ENCODE assay signal across 9 mouse cellular contexts in the genomic region with DNA sequence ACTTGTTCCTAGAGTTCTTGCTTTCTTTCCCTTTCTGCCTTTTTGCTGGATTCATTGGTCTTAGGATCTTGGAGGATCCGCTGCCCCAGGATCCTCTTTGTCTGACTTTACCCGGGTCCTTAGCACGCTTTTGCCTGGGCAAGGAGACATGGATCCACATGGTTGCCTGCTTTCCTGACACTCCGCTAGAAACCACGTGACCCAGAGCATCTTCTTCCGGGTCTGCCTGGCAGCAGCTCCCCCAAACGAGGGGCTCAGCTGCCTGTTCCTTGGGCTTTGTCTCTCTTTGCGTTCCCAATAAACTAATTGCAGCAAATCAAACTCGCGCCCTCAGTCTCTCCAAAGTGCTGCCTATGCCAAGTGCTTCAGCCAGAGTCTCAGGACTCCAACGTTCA. TPM values are rescaled to one million over a fixed set of nuclear protein-coding genes. Genes with fewer than 3 reads are reported as not detected.
DNase-seq lines count a peak whose midpoint lies in the region; ATAC-seq lines count a peak whose summit lies in the region.
"Had no signal": no experiment of that assay in that cellular context is flagged by ENCODE, and none has a peak within 500 bp of the region (broad histone marks: within the 10 kb centered on the region; RNA-seq: fewer than 3 reads in every experiment).

No protein-coding gene starts in this region.

- H3K27me3 ChIP-seq in kidney, embryonic 15.5 days, result peaks cover 20% of the 10 kb centered on the region
- peaks cover 22% of the 10 kb centered on the region for H3K27me3 ChIP-seq in embryonic facial prominence, embryonic 13.5 days
- peaks cover 6% of the 10 kb centered on the region for H3K27me3 ChIP-seq in intestine, embryonic 15.5 days (replicated peaks)
- peaks cover 6% of the 10 kb centered on the region; the same call in 1 of the 2 replicates for H3K27me3 ChIP-seq in neural tube, embryonic 12.5 days (replicated peaks)

- H3K9me3 ChIP-seq in kidney, embryonic 15.5 days (replicated peaks), result no peaks in the 10 kb centered on the region
- H3K9me3 ChIP-seq in embryonic facial prominence, embryonic 13.5 days, result no peaks in the 10 kb centered on the region
- H3K9me3 ChIP-seq in intestine, embryonic 15.5 days, result no peaks in the 10 kb centered on the region
- no peaks in the 10 kb centered on the region for H3K9me3 ChIP-seq in neural tube, embryonic 12.5 days

- peak overlapping the region; percentile 25 for H3K4me3 ChIP-seq in kidney, embryonic 15.5 days (replicated peaks)
- peak overlapping the region; percentile 37 for H3K4me3 ChIP-seq in embryonic facial prominence, embryonic 13.5 days
- peak overlapping the region; percentile 27 for H3K4me3 ChIP-seq in intestine, embryonic 15.5 days (replicated peaks)
- peak overlapping the region; percentile 35 for H3K4me3 ChIP-seq in neural tube, embryonic 12.5 days

- no peak overlapping the region for H3K27ac ChIP-seq in kidney, embryonic 15.5 days
- H3K27ac ChIP-seq in embryonic facial prominence, embryonic 13.5 days, result no peak overlapping the region
- H3K27ac ChIP-seq in intestine, embryonic 15.5 days, result no peak overlapping the region
- no peak overlapping the region for H3K27ac ChIP-seq in neural tube, embryonic 12.5 days

- no peaks in the 10 kb centered on the region for H3K36me3 ChIP-seq in kidney, embryonic 15.5 days
- H3K36me3 ChIP-seq in embryonic facial prominence, embryonic 13.5 days, result no peaks in the 10 kb centered on the region
- H3K36me3 ChIP-seq in intestine, embryonic 15.5 days, result no peaks in the 10 kb centered on the region
- H3K36me3 ChIP-seq in neural tube, embryonic 12.5 days, result no peaks in the 10 kb centered on the region

- WGBS in kidney, embryonic 15.5 days, result 28% methylated on average over 11 of the region's 11 CpGs
- WGBS in embryonic facial prominence, embryonic 13.5 days, result 32% methylated on average over 11 of the region's 11 CpGs
- 36% methylated on average over 11 of the region's 11 CpGs for WGBS in intestine, embryonic 15.5 days
- 30% methylated on average over 11 of the region's 11 CpGs for WGBS in neural tube, embryonic 12.5 days

- no peak overlapping the region for H3K9ac ChIP-seq in kidney, embryonic 15.5 days
- H3K9ac ChIP-seq in embryonic facial prominence, embryonic 13.5 days, result peak overlapping the region; percentile 63
- peak overlapping the region; percentile 36; the same call in 1 of the 2 replicates for H3K9ac ChIP-seq in intestine, embryonic 15.5 days
- 0 out of 2 replicates have a peak overlapping the region, but pooled peaks have one; percentile 36 for H3K9ac ChIP-seq in neural tube, embryonic 12.5 days

- no peak for ATAC-seq in kidney, embryonic 15.5 days (replicated peaks; ENCODE audit: low FRiP score)
- no peak for ATAC-seq in embryonic facial prominence, embryonic 13.5 days (ENCODE audit: insufficient number of reproducible peaks, insufficient read depth, low FRiP score, low TSS enrichment, low read depth)
- no peak for ATAC-seq in intestine, embryonic 15.5 days
- peak; percentile 56; the same call in 1 of the 2 replicates for ATAC-seq in neural tube, embryonic 12.5 days (ENCODE audit: low FRiP score, low read depth)

- peak overlapping the region; percentile 68 for H3K4me2 ChIP-seq in kidney, embryonic 15.5 days
- H3K4me2 ChIP-seq in embryonic facial prominence, embryonic 13.5 days, result peak overlapping the region; percentile 70
- peak overlapping the region; percentile 77 for H3K4me2 ChIP-seq in intestine, embryonic 15.5 days (replicated peaks)
- H3K4me2 ChIP-seq in neural tube, embryonic 12.5 days (replicated peaks), result peak overlapping the region; percentile 72

- DNase-seq in kidney, adult 9 months, result no peak
- no peak for DNase-seq in adipocyte (ENCODE audit: low spot score)
- no peak for DNase-seq in layer of hippocampus, postnatal 14 days (ENCODE audit: low spot score in 2 of 2)
- no peak for DNase-seq in Muller cell, postnatal 12 days (ENCODE audit: inconsistent ontology term)

- peaks cover 22% of the 10 kb centered on the region for H3K4me1 ChIP-seq in kidney, embryonic 15.5 days
- H3K4me1 ChIP-seq in embryonic facial prominence, embryonic 13.5 days, result peaks cover 11% of the 10 kb centered on the region
- peaks cover 5% of the 10 kb centered on the region; the same call in 1 of the 2 replicates for H3K4me1 ChIP-seq in intestine, embryonic 15.5 days (replicated peaks)
- peaks cover 9% of the 10 kb centered on the region for H3K4me1 ChIP-seq in neural tube, embryonic 12.5 days

RNA-seq across cellular contexts. Expression of gene Krt86, which starts 6.4 kb away (rescaled TPM):
- polyA plus RNA-seq in kidney, embryonic 15.5 days (2015; fragmentation: Nextera tagmentation; extraction: Ambion mirVana), result not detected in 2 replicates
- polyA plus RNA-seq in embryonic facial prominence, embryonic 13.5 days (2015; fragmentation: Nextera tagmentation; extraction: Ambion mirVana), result 0.22 TPM in 1 of 2 replicates, not detected in the other
- 0.14 TPM in 1 of 2 replicates, not detected in the other for polyA plus RNA-seq in intestine, embryonic 15.5 days (2015; fragmentation: Nextera tagmentation; extraction: Ambion mirVana)
- not detected in 2 replicates for polyA plus RNA-seq in neural tube, embryonic 12.5 days (2016; fragmentation: Nextera tagmentation; extraction: Ambion mirVana)
- total RNA-seq in layer of hippocampus, postnatal 14 days (2021), result not detected
- total RNA-seq: MEL had no signal

RNA-seq across cellular contexts. Expression of gene Krt83, which starts 11.6 kb away (rescaled TPM):
- not detected in 2 replicates for polyA plus RNA-seq in kidney, embryonic 15.5 days (2015; fragmentation: Nextera tagmentation; extraction: Ambion mirVana)
- polyA plus RNA-seq in embryonic facial prominence, embryonic 13.5 days (2015; fragmentation: Nextera tagmentation; extraction: Ambion mirVana), result not detected in 2 replicates
- polyA plus RNA-seq in intestine, embryonic 15.5 days (2015; fragmentation: Nextera tagmentation; extraction: Ambion mirVana), result 0.19 TPM in 1 of 2 replicates, not detected in the other
- not detected in 2 replicates for polyA plus RNA-seq in neural tube, embryonic 12.5 days (2016; fragmentation: Nextera tagmentation; extraction: Ambion mirVana)
- not detected for total RNA-seq in layer of hippocampus, postnatal 14 days (2021)
- total RNA-seq: MEL had no signal

RNA-seq across cellular contexts. Expression of gene Krt81, which starts 16.1 kb away (rescaled TPM):
- polyA plus RNA-seq in kidney, embryonic 15.5 days (2015; fragmentation: Nextera tagmentation; extraction: Ambion mirVana), result not detected in 2 replicates
- not detected in 2 replicates for polyA plus RNA-seq in embryonic facial prominence, embryonic 13.5 days (2015; fragmentation: Nextera tagmentation; extraction: Ambion mirVana)
- polyA plus RNA-seq in intestine, embryonic 15.5 days (2015; fragmentation: Nextera tagmentation; extraction: Ambion mirVana), result not detected in 2 replicates
- polyA plus RNA-seq in neural tube, embryonic 12.5 days (2016; fragmentation: Nextera tagmentation; extraction: Ambion mirVana), result not detected in 2 replicates
- total RNA-seq in layer of hippocampus, postnatal 14 days (2021), result not detected
- total RNA-seq: MEL had no signal

RNA-seq across cellular contexts. Expression of gene Krt88, which starts 32.1 kb away (rescaled TPM):
- polyA plus RNA-seq in kidney, embryonic 15.5 days (2015; fragmentation: Nextera tagmentation; extraction: Ambion mirVana), result 0.17 and 0.18 TPM in 2 replicates
- not detected in 2 replicates for polyA plus RNA-seq in embryonic facial prominence, embryonic 13.5 days (2015; fragmentation: Nextera tagmentation; extraction: Ambion mirVana)
- polyA plus RNA-seq in intestine, embryonic 15.5 days (2015; fragmentation: Nextera tagmentation; extraction: Ambion mirVana), result not detected in 2 replicates
- polyA plus RNA-seq in neural tube, embryonic 12.5 days (2016; fragmentation: Nextera tagmentation; extraction: Ambion mirVana), result not detected in 2 replicates
- total RNA-seq in layer of hippocampus, postnatal 14 days (2021), result not detected
- total RNA-seq: MEL had no signal

RNA-seq across cellular contexts. Expression of gene Gm49425, which starts 37.4 kb away (rescaled TPM):
- not detected in 2 replicates for polyA plus RNA-seq in kidney, embryonic 15.5 days (2015; fragmentation: Nextera tagmentation; extraction: Ambion mirVana)
- polyA plus RNA-seq in embryonic facial prominence, embryonic 13.5 days (2015; fragmentation: Nextera tagmentation; extraction: Ambion mirVana), result 1.0 TPM in 1 of 2 replicates, not detected in the other
- polyA plus RNA-seq in intestine, embryonic 15.5 days (2015; fragmentation: Nextera tagmentation; extraction: Ambion mirVana), result not detected in 2 replicates
- not detected in 2 replicates for polyA plus RNA-seq in neural tube, embryonic 12.5 days (2016; fragmentation: Nextera tagmentation; extraction: Ambion mirVana)
- not detected for total RNA-seq in layer of hippocampus, postnatal 14 days (2021)
- total RNA-seq: MEL had no signal
